Mouse (Mus musculus) cortical plate, adult 2 months (tissue): Measurements from ENCODE around the gene Lenep. TPM values are rescaled to one million over a fixed set of nuclear protein-coding genes. Genes with fewer than 3 reads are reported as not detected.

Source experiments
- H3K27ac ChIP-seq: fragments of 200-500 bp; 2 replicates; pipeline ENCODE4 v1.5.1; 2012; ENCODE audit warnings: low read length, control low read depth, inconsistent platforms; ENCODE audit not compliant: insufficient read depth
- H3K4me1 ChIP-seq: fragments of 200-500 bp; 2 replicates; pipeline ENCODE4 v1.6.1; 2011; ENCODE audit warnings: low read length; ENCODE audit not compliant: control insufficient read depth, insufficient read depth
- H3K4me3 ChIP-seq: fragments of 200-500 bp; 2 replicates; pipeline ENCODE4 v1.5.1; 2011; ENCODE audit warnings: mild to moderate bottlenecking, low read length, control low read depth; ENCODE audit not compliant: insufficient read depth
- CTCF ChIP-seq: fragments of 200-500 bp; IDR thresholded peaks from 2 replicates; pipeline ENCODE4 v1.5.1; 2011; ENCODE audit warnings: mild to moderate bottlenecking, control low read depth, low read length; ENCODE audit not compliant: insufficient read depth; ENCODE audit errors: extremely low read depth
- POLR2A ChIP-seq: fragments of 200-500 bp; IDR thresholded peaks from 2 replicates; pipeline ENCODE4 v1.6.1; 2011; ENCODE audit warnings: mild to moderate bottlenecking, low read length, control low read depth; ENCODE audit not compliant: insufficient read depth; ENCODE audit errors: extremely low read depth
- polyA plus RNA-seq: library from polyadenylated mRNA; depleted of rRNA; stranded (reverse); fragments of >200 nt; gene quantifications from 2 replicates; pipeline ENCODE4 v1.2.3, GENCODE M21; 2012; rRNA removed

Gene Lenep
- polyA plus RNA-seq, 1 experiment: 5.1 TPM

DNA sequence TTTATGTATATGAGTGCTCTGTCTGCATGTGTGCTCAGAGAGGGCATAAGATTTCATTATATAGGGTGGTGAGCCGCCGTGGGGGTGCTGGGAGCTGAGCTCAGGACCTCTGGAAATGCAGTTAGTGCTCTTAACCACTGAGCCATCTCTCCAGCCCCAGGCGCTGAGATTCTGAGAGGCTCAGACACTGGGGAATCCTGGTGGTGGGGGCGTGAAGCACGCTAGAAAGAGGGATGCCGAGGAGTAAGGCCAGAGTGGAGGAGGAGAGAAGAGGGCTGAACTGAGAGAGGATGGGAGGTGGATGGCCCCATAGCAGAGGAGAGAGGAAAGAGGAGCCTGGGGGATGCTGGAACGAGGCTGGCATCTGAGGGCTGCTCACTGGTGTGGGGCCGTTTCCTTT, 38.0 kb downstream of the Lenep start:
- no peak for TF ChIP-seq CTCF
- no peak for TF ChIP-seq POLR2A
- H3K4me3 ChIP-seq: no peak overlapping the region
- H3K27ac ChIP-seq: no peak overlapping the region
- no peaks in the 10 kb centered on the region for H3K4me1 ChIP-seq

DNA sequence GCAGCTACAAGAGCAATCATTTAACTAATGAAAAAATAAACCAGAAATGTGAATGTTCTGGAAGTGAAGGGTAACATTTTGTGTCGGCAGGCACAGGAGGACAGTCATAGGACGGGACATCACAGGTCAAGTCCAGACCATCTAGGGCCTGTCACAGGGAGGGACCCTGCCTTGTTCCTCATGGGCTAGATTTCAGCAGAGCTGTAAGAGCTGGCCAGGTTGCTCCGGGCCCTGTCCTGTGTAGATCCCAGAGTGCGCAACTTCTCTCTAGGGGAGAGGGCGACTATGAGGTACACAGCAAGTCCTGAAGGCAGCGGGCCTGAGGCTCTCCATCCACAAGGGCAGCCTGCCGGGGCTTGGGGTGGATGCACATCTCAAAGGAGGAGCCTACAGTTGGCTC, 40.9 kb downstream of the Lenep start, which contains the start of gene Dcst2:
Gene Dcst2 (plus strand): TSS at position 301 of the 400 bp plus-strand sequence.
- Histone ChIP-seq H3K4me1 (no peaks in the 10 kb centered on the region), H3K27ac (no peak within 1 kb of the TSS), H3K4me3 (no peak within 1 kb of the TSS)
- TF ChIP-seq CTCF (no peak), POLR2A (no peak)

DNA sequence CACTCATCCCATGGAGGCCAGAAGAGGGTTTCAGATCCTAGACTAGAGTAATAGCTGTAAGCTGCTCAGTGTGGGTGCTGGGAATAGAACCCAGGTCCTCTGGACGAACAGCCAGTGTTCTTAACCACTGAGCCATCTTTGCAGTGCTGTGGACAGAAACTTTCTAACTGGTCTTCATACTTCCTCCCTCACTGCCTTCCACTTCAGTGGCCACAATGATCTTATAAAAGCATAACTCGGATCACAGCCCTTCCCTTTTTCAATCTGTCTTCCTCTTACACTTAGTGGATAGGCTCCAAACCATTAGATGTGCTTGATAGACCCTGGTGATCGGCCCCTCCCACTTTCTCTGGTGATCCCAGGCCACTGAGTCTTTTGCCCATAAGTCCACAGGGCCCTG, 42.4 kb downstream of the Lenep start:
- Histone ChIP-seq H3K4me1 (no peaks in the 10 kb centered on the region), H3K4me3 (no peak overlapping the region), H3K27ac (no peak overlapping the region)
- TF ChIP-seq POLR2A: no peak

DNA sequence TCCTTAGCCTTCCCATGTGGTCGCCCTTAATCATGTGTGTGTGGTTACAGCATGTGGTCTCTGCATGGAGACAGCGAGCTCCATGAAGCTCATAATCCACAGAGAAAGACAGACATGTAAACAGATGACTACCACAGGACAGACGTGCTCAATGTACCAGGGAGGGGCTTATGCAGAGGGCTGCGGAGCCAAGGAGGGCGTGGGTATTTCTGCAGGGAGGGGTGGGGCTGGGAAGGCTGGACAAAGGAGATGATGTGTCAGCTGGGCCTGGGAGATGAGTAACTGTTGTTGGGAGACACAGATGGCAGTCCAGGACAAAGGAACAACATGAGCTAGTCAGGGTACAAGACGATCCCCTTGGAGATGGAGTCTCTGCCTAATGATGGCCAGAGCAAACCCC, 43.0 kb downstream of the Lenep start:
- H3K4me1 ChIP-seq: no peaks in the 10 kb centered on the region
- no peak overlapping the region for H3K4me3 ChIP-seq
- TF ChIP-seq CTCF: no peak
- H3K27ac ChIP-seq: no peak overlapping the region

DNA sequence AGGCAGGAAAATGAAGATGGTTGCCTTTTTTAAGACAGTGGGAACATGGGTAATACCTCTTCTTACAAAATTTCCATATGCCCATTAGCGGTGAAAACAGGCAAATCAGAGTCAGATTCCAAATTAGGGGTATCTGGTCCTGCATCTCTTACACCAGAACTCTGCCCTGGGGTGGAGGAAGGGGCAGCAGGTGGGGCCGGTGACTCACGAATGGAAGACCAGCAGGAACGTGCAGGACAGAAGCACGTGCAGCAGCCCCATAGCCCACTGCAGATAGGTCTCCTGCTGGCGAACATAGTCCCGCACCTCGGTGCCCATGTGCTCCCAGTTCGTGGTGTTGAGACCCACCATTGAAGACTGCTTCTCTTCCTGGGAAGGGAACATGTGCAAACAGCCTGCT, 46.6 kb downstream of the Lenep start:
- Histone ChIP-seq H3K4me3 (no peak overlapping the region), H3K27ac (no peak overlapping the region), H3K4me1 (no peaks in the 10 kb centered on the region)
- no peak for TF ChIP-seq CTCF
- no peak for TF ChIP-seq POLR2A

DNA sequence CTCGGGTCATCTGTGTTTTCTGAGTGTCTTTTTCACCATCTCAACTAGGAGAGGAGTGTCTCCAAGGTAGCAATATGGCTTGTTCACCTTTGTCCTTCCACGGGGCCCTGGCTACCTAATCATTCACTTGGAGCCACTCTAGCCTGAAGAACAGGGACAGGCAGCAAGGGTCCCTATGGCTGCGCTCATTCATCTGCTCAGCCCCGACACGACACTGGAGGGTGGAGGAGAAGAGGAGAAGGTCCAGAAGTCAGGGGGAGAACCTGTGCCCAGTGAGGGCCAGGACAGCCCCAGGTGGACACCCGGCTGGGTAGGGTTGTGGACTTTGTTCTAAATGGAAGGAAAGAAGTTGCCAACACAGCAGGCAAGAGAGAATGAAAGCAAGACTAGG, 47.1 kb downstream of the Lenep start:
- TF ChIP-seq CTCF (no peak), POLR2A (no peak)
- Histone ChIP-seq H3K27ac (no peak overlapping the region), H3K4me3 (no peak overlapping the region)

DNA sequence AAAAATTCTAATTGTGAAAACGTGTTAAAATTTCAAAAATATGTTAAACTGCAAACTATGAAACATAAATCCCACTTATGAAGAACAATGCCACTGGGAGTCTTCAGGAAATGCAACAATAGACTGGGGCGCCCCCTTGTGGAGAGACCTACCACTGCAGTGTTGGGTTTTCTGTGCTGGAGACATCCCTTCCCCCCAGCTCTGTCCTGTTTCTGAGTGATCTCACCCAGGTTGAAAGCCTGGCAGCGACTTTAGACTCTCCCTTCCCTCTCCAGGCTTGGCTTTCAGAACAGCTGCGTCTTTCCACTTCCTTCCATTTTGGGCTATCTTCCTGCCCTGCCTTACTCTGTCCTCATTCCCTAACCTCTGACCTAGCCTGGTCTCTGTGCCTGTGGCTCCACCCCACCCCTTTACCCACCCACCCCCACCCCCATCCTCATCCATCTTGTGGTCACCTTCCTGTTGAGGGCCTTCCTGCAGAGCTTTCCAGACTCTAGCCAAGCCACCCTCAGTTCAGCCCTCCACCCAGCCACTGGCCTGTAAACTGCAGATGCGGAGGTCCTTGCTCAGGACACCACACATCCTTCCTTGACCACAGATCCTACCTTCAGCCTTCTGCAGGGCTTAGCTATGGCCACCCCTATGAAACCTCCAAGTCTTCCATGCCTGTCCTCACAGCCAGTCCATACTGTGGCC, 47.6 kb downstream of the Lenep start:
- H3K27ac ChIP-seq: no peak overlapping the region
- no peak for TF ChIP-seq POLR2A
- TF ChIP-seq CTCF: peak; percentile 88

More for the DNA sequence above, 47.1 kb downstream of the Lenep start:
- no peaks in the 10 kb centered on the region for H3K4me1 ChIP-seq

DNA sequence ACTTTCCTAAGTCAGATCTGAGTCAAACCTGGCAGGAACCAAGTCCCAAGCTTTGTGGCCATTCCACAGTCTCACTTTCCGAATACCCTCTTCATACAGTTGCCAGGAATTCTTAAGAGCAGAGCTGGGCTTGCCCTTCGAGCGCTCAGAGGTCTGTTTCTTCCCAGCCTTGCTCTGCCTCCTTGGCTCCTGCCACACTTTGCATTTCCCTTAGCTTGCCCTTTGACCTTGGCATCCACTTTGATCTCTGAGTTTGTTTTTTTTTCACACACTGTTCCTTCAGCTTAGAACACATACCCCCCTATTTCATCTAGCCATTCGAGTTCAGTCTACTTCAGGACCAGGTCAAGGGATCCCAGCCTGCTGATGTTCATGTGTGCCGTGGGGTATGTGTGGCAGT, 51.3 kb downstream of the Lenep start:
- TF ChIP-seq CTCF: no peak
- TF ChIP-seq POLR2A: no peak
- Histone ChIP-seq H3K4me3 (no peak overlapping the region; the same call in 1 of the 2 replicates), H3K27ac (no peak overlapping the region), H3K4me1 (no peaks in the 10 kb centered on the region)

More for the DNA sequence above, 47.6 kb downstream of the Lenep start:
- Histone ChIP-seq H3K4me1 (no peaks in the 10 kb centered on the region), H3K4me3 (no peak overlapping the region)

Other genes with a start within 250 kb of the Lenep start
- 14.2 and 14.5 TPM in 2 replicates for gene Hcn3, start 242.6 kb downstream of the Lenep start, polyA plus RNA-seq
- 68.0 and 73.0 TPM in 2 replicates for gene Clk2, start 238.0 kb downstream of the Lenep start, polyA plus RNA-seq
- 94.5 and 95.7 TPM in 2 replicates for gene Scamp3, start 225.3 kb downstream of the Lenep start, polyA plus RNA-seq
- gene Fam189b, start 219.7 kb downstream of the Lenep start, polyA plus RNA-seq: 84.1 and 86.2 TPM in 2 replicates
- gene Gba, start 199.9 kb downstream of the Lenep start, polyA plus RNA-seq: 85.1 and 86.1 TPM in 2 replicates
- 68.9 and 70.6 TPM in 2 replicates for gene Thbs3, start 187.6 kb downstream of the Lenep start, polyA plus RNA-seq
- 132 and 155 TPM in 2 replicates for gene Mtx1, start 175.7 kb downstream of the Lenep start, polyA plus RNA-seq
- 0.88 and 0.95 TPM in 2 replicates for gene Muc1, start 173.7 kb downstream of the Lenep start, polyA plus RNA-seq
- gene Krtcap2, start 156.8 kb downstream of the Lenep start, polyA plus RNA-seq: 58.2 and 61.9 TPM in 2 replicates
- gene Trim46, start 156.5 kb downstream of the Lenep start, polyA plus RNA-seq: 87.2 and 91.0 TPM in 2 replicates
- gene Dpm3, start 143.4 kb downstream of the Lenep start, polyA plus RNA-seq: 150 and 156 TPM in 2 replicates
- 106 and 114 TPM in 2 replicates for gene Slc50a1, start 132.2 kb downstream of the Lenep start, polyA plus RNA-seq
- 11.7 and 12.7 TPM in 2 replicates for gene Efna1, start 121.7 kb downstream of the Lenep start, polyA plus RNA-seq
- 79.9 and 85.1 TPM in 2 replicates for gene Efna3, start 79.8 kb downstream of the Lenep start, polyA plus RNA-seq
- gene Efna4, start 64.8 kb downstream of the Lenep start, polyA plus RNA-seq: 0.59 and 1.1 TPM in 2 replicates
- gene Adam15, start 52.8 kb downstream of the Lenep start, polyA plus RNA-seq: 170 and 178 TPM in 2 replicates
- 0.61 and 0.75 TPM in 2 replicates for gene Dcst2, start 40.8 kb downstream of the Lenep start, polyA plus RNA-seq
- 0.06 TPM in 1 of 2 replicates, not detected in the other for gene Dcst1, start 37.5 kb downstream of the Lenep start, polyA plus RNA-seq
- 14.7 and 18.7 TPM in 2 replicates for gene Zbtb7b, start 8.0 kb downstream of the Lenep start, polyA plus RNA-seq
- 45.4 and 48.7 TPM in 2 replicates for gene Flad1, start 9.1 kb upstream of the Lenep start, polyA plus RNA-seq
- 5.2 and 5.4 TPM in 2 replicates for gene Cks1b, start 15.6 kb upstream of the Lenep start, polyA plus RNA-seq
- 17.5 and 18.0 TPM in 2 replicates for gene Shc1, start 15.7 kb upstream of the Lenep start, polyA plus RNA-seq
- 43.4 and 47.2 TPM in 2 replicates for gene Pygo2, start 27.4 kb upstream of the Lenep start, polyA plus RNA-seq
- 38.0 and 39.9 TPM in 2 replicates for gene Pbxip1, start 33.9 kb upstream of the Lenep start, polyA plus RNA-seq
- gene Pmvk, start 51.7 kb upstream of the Lenep start, polyA plus RNA-seq: 71.8 and 71.9 TPM in 2 replicates
- 9.5 and 10.9 TPM in 2 replicates for gene Kcnn3, start 117.4 kb upstream of the Lenep start, polyA plus RNA-seq